Mouse (Mus musculus) stomach, embryonic 15.5 days (tissue): ENCODE measurements around the gene Alkbh2. TPM values are rescaled to one million over a fixed set of nuclear protein-coding genes. Genes with fewer than 3 reads are reported as not detected.

Source experiments
- ATAC-seq: fragments of 200-750 bp; cut with Nextera tagmentation; 2 replicates; pipeline ENCODE4 v1.8.0; 2017; ENCODE audit warnings: low read depth, moderate number of reproducible peaks, moderate TSS enrichment; ENCODE audit not compliant: insufficient read depth, low FRiP score
- H3K27ac ChIP-seq: fragments of 300-500 bp; sonication (generic); 2 replicates; pipeline ENCODE4 v1.5.1; 2015; ENCODE audit warnings: mild to moderate bottlenecking, inconsistent platforms
- H3K27me3 ChIP-seq: fragments of 300-500 bp; sonication (generic); replicated peaks from 2 replicates; pipeline ENCODE4 v1.6.1; 2015; ENCODE audit warnings: inconsistent platforms
- H3K36me3 ChIP-seq: fragments of 300-500 bp; sonication (generic); 2 replicates; pipeline ENCODE4 v1.6.1; 2015; ENCODE audit warnings: inconsistent platforms
- H3K4me1 ChIP-seq: fragments of 300-500 bp; sonication (generic); 2 replicates; pipeline ENCODE4 v1.6.1; 2015; ENCODE audit warnings: inconsistent platforms
- H3K4me2 ChIP-seq: fragments of 300-500 bp; sonication (generic); 2 replicates; pipeline ENCODE4 v1.6.1; 2015; ENCODE audit warnings: mild to moderate bottlenecking, inconsistent platforms
- H3K4me3 ChIP-seq: fragments of 300-500 bp; sonication (generic); replicated peaks from 2 replicates; pipeline ENCODE4 v1.5.1; 2015; ENCODE audit warnings: inconsistent platforms
- H3K9ac ChIP-seq: fragments of 300-500 bp; sonication (generic); 2 replicates; pipeline ENCODE4 v1.6.1; 2015; ENCODE audit warnings: inconsistent platforms
- H3K9me3 ChIP-seq: fragments of 300-500 bp; sonication (generic); 2 replicates; pipeline ENCODE4 v1.6.1; 2016; ENCODE audit warnings: inconsistent platforms
- whole genome bisulfite sequencing: fragments of 180-500 bp; shearing (Covaris S2); methylation state at CpG from one replicate; pipeline ENCODE4 v1.1.7; 2015; 5-methylcytosine and 5-hydroxymethylcytosine counted together
- polyA plus RNA-seq: library from polyadenylated mRNA; unstranded; fragments of >200 nt; fragmentation: Nextera tagmentation; extraction: Ambion mirVana; gene quantifications from 2 replicates; pipeline ENCODE4 v1.2.1, GENCODE M21; 2015

Gene Alkbh2
- polyA plus RNA-seq, 1 experiment from 2014 or later: 13.3 TPM

DNA sequence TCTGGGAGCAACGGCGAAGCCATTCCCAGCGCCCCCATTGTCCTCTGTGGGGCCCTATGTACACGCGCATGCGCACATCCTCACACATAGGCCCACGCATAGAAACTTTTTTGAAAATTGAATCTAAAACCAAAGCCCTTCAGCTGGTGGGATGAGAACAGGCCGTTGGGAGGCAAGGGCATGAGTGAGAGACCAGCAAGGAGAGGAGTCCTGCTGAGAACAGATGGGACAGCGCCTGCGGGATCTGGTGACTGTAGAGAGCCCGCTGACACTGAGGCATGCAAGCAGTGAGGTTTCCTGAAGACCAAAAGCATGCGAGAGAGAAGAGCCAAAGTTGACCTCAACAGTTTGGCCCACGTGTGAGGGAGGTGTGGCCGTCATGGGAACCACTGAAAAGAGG, 42.5 kb downstream of the Alkbh2 start:
- WGBS: 75% methylated on average over 14 of the region's 14 CpGs
- Histone ChIP-seq H3K4me1 (no peaks in the 10 kb centered on the region), H3K9me3 (no peaks in the 10 kb centered on the region), H3K27me3 (no peaks in the 10 kb centered on the region; the same call in 1 of the 2 replicates), H3K4me2 (no peak overlapping the region), H3K36me3 (no peaks in the 10 kb centered on the region), H3K4me3 (no peak overlapping the region), H3K9ac (no peak overlapping the region), H3K27ac (no peak overlapping the region)
- no peak for ATAC-seq

DNA sequence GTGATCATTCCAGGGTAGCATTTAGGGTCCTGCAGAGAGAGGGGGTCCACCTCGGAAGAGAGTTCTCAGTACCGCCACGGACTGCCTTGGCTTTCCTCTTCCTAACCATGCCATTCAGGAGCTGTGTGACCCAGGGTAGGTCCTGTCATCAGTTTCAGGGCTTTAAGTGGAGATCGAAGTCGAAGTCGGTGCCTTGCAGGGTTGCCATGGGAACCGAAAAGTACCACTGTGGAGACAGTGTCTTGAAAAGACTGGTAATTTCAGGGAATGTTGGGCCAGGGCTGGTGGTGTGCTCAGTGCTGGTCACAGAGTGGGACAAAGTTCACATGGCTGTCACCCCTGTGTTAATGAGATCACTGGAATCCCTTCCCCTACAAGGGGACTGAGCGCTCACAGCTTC, 51.0 kb downstream of the Alkbh2 start:
- no peak overlapping the region for H3K9ac ChIP-seq
- H3K36me3 ChIP-seq: no peaks in the 10 kb centered on the region
- no peak overlapping the region for H3K27ac ChIP-seq
- H3K4me1 ChIP-seq: no peaks in the 10 kb centered on the region
- H3K4me3 ChIP-seq: no peak overlapping the region
- H3K9me3 ChIP-seq: no peaks in the 10 kb centered on the region
- ATAC-seq: no peak
- no peak overlapping the region for H3K4me2 ChIP-seq
- no peaks in the 10 kb centered on the region for H3K27me3 ChIP-seq
- WGBS: 68% methylated on average over 8 of the region's 8 CpGs

Other genes starting within 250 kb of the Alkbh2 start
- 129 and 144 TPM in 2 replicates for gene Coro1c, start 219.5 kb downstream of the Alkbh2 start, polyA plus RNA-seq
- gene Ssh1, start 134.3 kb downstream of the Alkbh2 start, polyA plus RNA-seq: 13.3 and 13.7 TPM in 2 replicates
- 3.4 and 5.0 TPM in 2 replicates for gene Dao, start 124.5 kb downstream of the Alkbh2 start, polyA plus RNA-seq
- 8.3 and 11.4 TPM in 2 replicates for gene Usp30, start 62.8 kb downstream of the Alkbh2 start, polyA plus RNA-seq
- gene Svop, start 36.6 kb downstream of the Alkbh2 start, polyA plus RNA-seq: 1.9 and 2.6 TPM in 2 replicates
- 42.9 and 46.7 TPM in 2 replicates for gene Ung, start 2.2 kb upstream of the Alkbh2 start, polyA plus RNA-seq
- gene Acacb, start 18.3 kb upstream of the Alkbh2 start, polyA plus RNA-seq: 2.1 and 2.2 TPM in 2 replicates
- gene Foxn4, start 145.6 kb upstream of the Alkbh2 start, polyA plus RNA-seq: not detected in 2 replicates
- gene Myo1h, start 160.9 kb upstream of the Alkbh2 start, polyA plus RNA-seq: 5.5 and 6.5 TPM in 2 replicates